Mouse (Mus musculus) liver, adult 2 months (tissue): ENCODE results near the gene Aim2. TPM values are rescaled to one million over a fixed set of nuclear protein-coding genes. Genes with fewer than 3 reads are reported as not detected.
A peak's percentile ranks its signal among the peaks of the same experiment; 100 is the strongest.

Experiments
- DNase-seq: peaks from one replicate; pipeline ENCODE4 v3.0.0-alpha.2; 2011; ENCODE audit warnings: low read depth, low spot score; ENCODE audit errors: extremely low read depth
- H3K27ac ChIP-seq: fragments of 200-500 bp; replicated peaks from 2 replicates; pipeline ENCODE4 v1.5.1; 2012; ENCODE audit warnings: low read depth, mild to moderate bottlenecking, control low read depth, inconsistent platforms, low read length; ENCODE audit not compliant: insufficient read depth
- H3K27me3 ChIP-seq: fragments of 200-500 bp; 2 replicates; pipeline ENCODE4 v1.6.1; 2012; ENCODE audit warnings: mild to moderate bottlenecking, moderate library complexity, low read length, inconsistent platforms; ENCODE audit not compliant: control insufficient read depth, insufficient read depth
- H3K36me3 ChIP-seq: fragments of 200-500 bp; 2 replicates; pipeline ENCODE4 v1.6.1; 2012; ENCODE audit warnings: low read length, inconsistent platforms; ENCODE audit not compliant: control insufficient read depth, insufficient read depth
- H3K4me1 ChIP-seq: fragments of 200-500 bp; 2 replicates; pipeline ENCODE4 v1.6.1; 2011; ENCODE audit warnings: low read length; ENCODE audit not compliant: control insufficient read depth, insufficient read depth
- H3K4me3 ChIP-seq: fragments of 200-500 bp; 2 replicates; pipeline ENCODE4 v1.5.1; 2011; ENCODE audit warnings: low read depth, mild to moderate bottlenecking, control low read depth, low read length, moderate library complexity; ENCODE audit not compliant: insufficient read depth
- H3K79me2 ChIP-seq: fragments of 200-500 bp; 2 replicates; pipeline ENCODE4 v1.6.1; 2012; ENCODE audit warnings: inconsistent platforms, mild to moderate bottlenecking, low read length, moderate library complexity; ENCODE audit not compliant: control insufficient read depth, insufficient read depth
- H3K9ac ChIP-seq: fragments of 200-500 bp; 2 replicates; pipeline ENCODE4 v1.6.1; 2012; ENCODE audit warnings: low read depth, mild to moderate bottlenecking, control low read depth, inconsistent platforms, low read length
- CTCF ChIP-seq: fragments of 200-500 bp; IDR thresholded peaks from 2 replicates; pipeline ENCODE4 v1.5.1; 2011; ENCODE audit warnings: low read depth, low read length, control low read depth
- POLR2A ChIP-seq: fragments of 200-500 bp; IDR thresholded peaks from 2 replicates; pipeline ENCODE4 v1.6.1; 2011; ENCODE audit warnings: low read length, control low read depth; ENCODE audit not compliant: insufficient read depth; ENCODE audit errors: extremely low read depth
- WGBS: fragments of 180-500 bp; shearing (Covaris S2); methylation state at CpG from one replicate; pipeline ENCODE4 v1.1.7; 2018; 5-methylcytosine and 5-hydroxymethylcytosine counted together
- polyA plus RNA-seq: library from polyadenylated mRNA; depleted of rRNA; stranded (reverse); fragments of >200 nt; gene quantifications from 2 replicates; pipeline ENCODE4 v1.2.3, GENCODE M21; 2012
- total RNA-seq: library from RNA; depleted of rRNA; stranded (reverse); fragments of >200 nt; gene quantifications from 2 replicates; pipeline ENCODE4 v1.2.3, GENCODE M21; 2014

Aim2 gene
- total and polyA plus RNA-seq, 2 experiments, result 0.44 to 3.0 TPM

- Histone ChIP-seq H3K36me3 (no peaks in the 10 kb centered on the region), H3K27me3 (no peaks in the 10 kb centered on the region), H3K27ac (no peak overlapping the region), H3K4me3 (no peak overlapping the region), H3K4me1 (no peaks in the 10 kb centered on the region), H3K9ac (no peak overlapping the region), H3K79me2 (no peaks in the 10 kb centered on the region)
- DNase-seq, result peak; percentile 11
- WGBS, result 84% methylated on average over 4 of the region's 4 CpGs
- no peak for TF ChIP-seq POLR2A
- TF ChIP-seq CTCF, result no peak
Measured at GRCm38 (mm10) chr1:173411863-173412262, 61.2 kb downstream of the Aim2 start.

- Histone ChIP-seq H3K27ac (no peak overlapping the region), H3K27me3 (no peaks in the 10 kb centered on the region), H3K36me3 (no peaks in the 10 kb centered on the region), H3K9ac (no peak overlapping the region), H3K4me1 (0 out of 2 replicates have a peak, but pooled peaks cover 2% of the 10 kb centered on the region), H3K79me2 (no peaks in the 10 kb centered on the region), H3K4me3 (no peak overlapping the region)
- TF ChIP-seq CTCF, result no peak
- TF ChIP-seq POLR2A, result no peak
- WGBS, result 69% methylated on average over 3 of the region's 3 CpGs
- no peak for DNase-seq
Measured at GRCm38 (mm10) chr1:173414631-173415030, 64.0 kb downstream of the Aim2 start.

- Histone ChIP-seq H3K27me3 (no peaks in the 10 kb centered on the region), H3K4me3 (no peak overlapping the region), H3K79me2 (no peaks in the 10 kb centered on the region), H3K36me3 (no peaks in the 10 kb centered on the region), H3K9ac (no peak overlapping the region), H3K27ac (no peak overlapping the region), H3K4me1 (0 out of 2 replicates have a peak, but pooled peaks cover 2% of the 10 kb centered on the region)
- WGBS, result 82% methylated on average over 3 of the region's 3 CpGs
- TF ChIP-seq CTCF (no peak), POLR2A (no peak)
- no peak for DNase-seq
Measured at GRCm38 (mm10) chr1:173418516-173418915, 67.8 kb downstream of the Aim2 start.

GRCm38 (mm10) chr1:173418936-173419621 is 68.4 kb downstream of the Aim2 start:
- no peaks in the 10 kb centered on the region for H3K79me2 ChIP-seq
- 0 out of 2 replicates have a peak, but pooled peaks cover 2% of the 10 kb centered on the region for H3K4me1 ChIP-seq
- no peak overlapping the region for H3K4me3 ChIP-seq
- TF ChIP-seq POLR2A, result no peak
- TF ChIP-seq CTCF, result no peak
- WGBS, result 75% methylated on average over 1 of the region's 1 CpGs
- H3K36me3 ChIP-seq, result no peaks in the 10 kb centered on the region
- DNase-seq, result peak; percentile 28
- H3K9ac ChIP-seq, result no peak overlapping the region
- no peaks in the 10 kb centered on the region for H3K27me3 ChIP-seq
- H3K27ac ChIP-seq, result no peak overlapping the region

- Histone ChIP-seq H3K27ac (no peak overlapping the region), H3K4me3 (no peak overlapping the region), H3K36me3 (no peaks in the 10 kb centered on the region), H3K27me3 (no peaks in the 10 kb centered on the region), H3K4me1 (0 out of 2 replicates have a peak, but pooled peaks cover 2% of the 10 kb centered on the region), H3K9ac (no peak overlapping the region), H3K79me2 (no peaks in the 10 kb centered on the region)
- peak; percentile 34 for DNase-seq
- TF ChIP-seq CTCF (no peak), POLR2A (no peak)
- 70% methylated on average over 6 of the region's 6 CpGs for WGBS
Measured at GRCm38 (mm10) chr1:173420374-173420773, 69.7 kb downstream of the Aim2 start.

GRCm38 (mm10) chr1:173426345-173426744 is 75.7 kb downstream of the Aim2 start:
- H3K4me1 ChIP-seq, result no peaks in the 10 kb centered on the region
- H3K9ac ChIP-seq, result no peak overlapping the region
- no peak overlapping the region for H3K27ac ChIP-seq
- no peaks in the 10 kb centered on the region for H3K36me3 ChIP-seq
- WGBS, result 75% methylated on average over 2 of the region's 2 CpGs
- H3K79me2 ChIP-seq, result no peaks in the 10 kb centered on the region
- no peaks in the 10 kb centered on the region for H3K27me3 ChIP-seq
- no peak for DNase-seq
- no peak for TF ChIP-seq CTCF
- no peak overlapping the region for H3K4me3 ChIP-seq
